Mouse (Mus musculus): ENCODE measurements at regions not wholly inside any gene's neighbourhood (a gene's known extent, or its start where the extent isn't known, plus 50 kb on each side); places are given as distances from the start of the nearest gene placed in this dataset.

- H3K4me3 ChIP-seq = no peak overlapping the region
- no peaks in the 10 kb centered on the region for H3K79me2 ChIP-seq (ENCODE audit: control insufficient read depth, insufficient read depth)
- no peaks in the 10 kb centered on the region for H3K36me3 ChIP-seq (ENCODE audit: control insufficient read depth, insufficient read depth)
- H3K27me3 ChIP-seq (ENCODE audit: control insufficient read depth, insufficient read depth, insufficient read length) = no peaks in the 10 kb centered on the region
- H3ac ChIP-seq (ENCODE audit: control insufficient read depth, insufficient read length) = no peak overlapping the region
- no peak overlapping the region for H3K4me2 ChIP-seq (ENCODE audit: low read depth)
- TF ChIP-seq MYOG (IDR thresholded peaks at IDR 0.05; ENCODE audit: control insufficient read depth in 1 of 3, insufficient read depth in 1 of 3, insufficient read length in 2 of 3, low read depth in 2 of 3) = no peak
- no peak for TF ChIP-seq E2F4 (IDR thresholded peaks at IDR 0.05; ENCODE audit: insufficient read depth)
- no peak for TF ChIP-seq CEBPB (IDR thresholded peaks at IDR 0.05; ENCODE audit: insufficient read depth, poor library complexity, severe bottlenecking)
- TF ChIP-seq SRF (IDR thresholded peaks at IDR 0.05; ENCODE audit: control insufficient read depth, insufficient read length, low read depth) = no peak
- TF ChIP-seq POLR2A (IDR thresholded peaks at IDR 0.05; ENCODE audit: insufficient read length, low read depth) = no peak
Measured at GRCm38 (mm10) chr4:30983611-30984010, 980.3 kb upstream of the Map3k7 start.

DNA sequence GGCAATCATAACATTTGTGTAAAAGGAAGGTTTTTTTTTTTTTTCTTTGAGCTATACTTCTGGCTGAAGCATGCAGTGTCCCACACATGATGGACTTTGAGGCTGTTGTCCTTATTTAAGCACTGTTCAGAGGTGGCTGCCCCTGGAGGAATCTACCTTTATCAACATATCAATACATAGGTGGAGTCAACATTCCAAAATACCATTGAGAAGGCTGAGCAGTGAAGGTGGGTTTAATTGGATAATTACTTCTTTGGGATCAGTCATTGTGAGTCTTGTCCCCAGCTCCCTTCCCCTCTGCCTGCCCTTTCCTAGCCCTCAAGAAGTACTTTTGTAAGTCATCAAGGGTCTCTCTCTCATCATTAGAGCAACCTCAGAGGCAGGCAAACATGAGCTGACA, 951.9 kb upstream of the Map3k7 start:
- H3K4me3 ChIP-seq = no peak overlapping the region
- H3ac ChIP-seq (ENCODE audit: control insufficient read depth, insufficient read length) = no peak overlapping the region
- no peaks in the 10 kb centered on the region for H3K27me3 ChIP-seq (ENCODE audit: control insufficient read depth, insufficient read depth, insufficient read length)
- TF ChIP-seq MYOD1 (IDR thresholded peaks at IDR 0.05; ENCODE audit: control insufficient read depth in 1 of 3, insufficient read length in 2 of 3, low read depth in 2 of 3) (no peak), TCF12 (IDR thresholded peaks at IDR 0.05; ENCODE audit: insufficient read depth, poor library complexity, severe bottlenecking) (no peak), USF1 (IDR thresholded peaks at IDR 0.05; ENCODE audit: low read depth) (no peak), SRF (IDR thresholded peaks at IDR 0.05; ENCODE audit: control insufficient read depth, insufficient read length, low read depth) (no peak), MAX (IDR thresholded peaks at IDR 0.05; ENCODE audit: low read depth) (no peak), POLR2A (IDR thresholded peaks at IDR 0.05; ENCODE audit: insufficient read length, low read depth) (no peak), E2F4 (IDR thresholded peaks at IDR 0.05; ENCODE audit: insufficient read depth) (no peak), MYOG (IDR thresholded peaks at IDR 0.05; ENCODE audit: control insufficient read depth in 1 of 3, insufficient read depth in 1 of 3, insufficient read length in 2 of 3, low read depth in 2 of 3) (no peak), REST (IDR thresholded peaks at IDR 0.05; ENCODE audit: insufficient read depth, insufficient read length) (no peak), POLR2AphosphoS2 (IDR thresholded peaks at IDR 0.05; ENCODE audit: insufficient read length, low read depth) (no peak), TCF3 (IDR thresholded peaks at IDR 0.05; ENCODE audit: insufficient read length, low read depth) (no peak)
- H3K4me2 ChIP-seq (ENCODE audit: low read depth) = no peak overlapping the region
- no peaks in the 10 kb centered on the region for H3K79me2 ChIP-seq (ENCODE audit: control insufficient read depth, insufficient read depth)
- H3K36me3 ChIP-seq (ENCODE audit: control insufficient read depth, insufficient read depth) = no peaks in the 10 kb centered on the region

DNA sequence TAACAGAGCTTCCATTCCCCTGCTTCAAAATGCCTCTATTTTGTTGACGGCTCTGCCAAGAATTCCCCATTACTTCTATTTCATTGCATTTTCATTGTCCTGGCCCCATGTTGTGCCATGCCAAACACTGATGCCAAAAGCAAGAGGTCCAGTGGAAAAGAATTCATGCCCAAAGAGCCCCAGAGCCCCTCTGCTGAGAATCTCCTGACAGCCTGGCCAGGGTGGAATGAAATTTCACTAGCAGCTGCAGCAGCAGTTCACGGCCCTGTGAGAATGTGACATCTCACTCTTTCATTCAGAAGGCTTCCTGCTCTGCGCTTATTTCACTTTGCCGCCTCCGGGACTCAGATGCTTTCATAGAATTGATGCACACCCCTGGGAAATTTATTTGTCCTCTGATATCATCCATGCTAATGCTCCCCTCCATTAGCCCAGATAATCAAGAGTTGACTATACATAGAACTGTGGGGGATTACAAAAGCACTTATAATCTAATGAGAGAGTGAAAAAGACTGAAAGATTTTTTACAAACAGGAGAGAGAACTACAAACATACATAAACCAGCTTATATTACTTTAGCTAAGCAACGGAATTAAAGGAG, 911.7 kb upstream of the Map3k7 start:
- H3K27me3 ChIP-seq (ENCODE audit: control insufficient read depth, insufficient read depth, insufficient read length) = no peaks in the 10 kb centered on the region
- H3K4me2 ChIP-seq (ENCODE audit: low read depth) = no peak overlapping the region
- H3K36me3 ChIP-seq (ENCODE audit: control insufficient read depth, insufficient read depth) = no peaks in the 10 kb centered on the region
- no peak overlapping the region for H3ac ChIP-seq (ENCODE audit: control insufficient read depth, insufficient read length)
- TF ChIP-seq TCF3 (IDR thresholded peaks at IDR 0.05; ENCODE audit: insufficient read length, low read depth) (no peak), USF1 (IDR thresholded peaks at IDR 0.05; ENCODE audit: low read depth) (no peak), POLR2AphosphoS2 (IDR thresholded peaks at IDR 0.05; ENCODE audit: insufficient read length, low read depth) (no peak), TCF12 (IDR thresholded peaks at IDR 0.05; ENCODE audit: insufficient read depth, poor library complexity, severe bottlenecking) (no peak), CEBPB (IDR thresholded peaks at IDR 0.05; ENCODE audit: insufficient read depth, poor library complexity, severe bottlenecking) (no peak), REST (IDR thresholded peaks at IDR 0.05; ENCODE audit: insufficient read depth, insufficient read length) (no peak), MYOD1 (IDR thresholded peaks at IDR 0.05; ENCODE audit: control insufficient read depth in 1 of 3, insufficient read length in 2 of 3, low read depth in 2 of 3) (no peak), MAX (IDR thresholded peaks at IDR 0.05; ENCODE audit: low read depth) (no peak), MYOG (IDR thresholded peaks at IDR 0.05; ENCODE audit: control insufficient read depth in 1 of 3, insufficient read depth in 1 of 3, insufficient read length in 2 of 3, low read depth in 2 of 3) (no peak), E2F4 (IDR thresholded peaks at IDR 0.05; ENCODE audit: insufficient read depth) (no peak), POLR2A (IDR thresholded peaks at IDR 0.05; ENCODE audit: insufficient read length, low read depth) (no peak), SRF (IDR thresholded peaks at IDR 0.05; ENCODE audit: control insufficient read depth, insufficient read length, low read depth) (no peak)
- no peaks in the 10 kb centered on the region for H3K79me2 ChIP-seq (ENCODE audit: control insufficient read depth, insufficient read depth)
- H3K4me3 ChIP-seq = no peak overlapping the region

- H3K79me2 ChIP-seq (ENCODE audit: control insufficient read depth, insufficient read depth) = no peaks in the 10 kb centered on the region
- H3ac ChIP-seq (ENCODE audit: control insufficient read depth, insufficient read length) = no peak overlapping the region
- H3K36me3 ChIP-seq (ENCODE audit: control insufficient read depth, insufficient read depth) = no peaks in the 10 kb centered on the region
- H3K27me3 ChIP-seq (ENCODE audit: control insufficient read depth, insufficient read depth, insufficient read length) = no peaks in the 10 kb centered on the region
- H3K4me3 ChIP-seq = no peak overlapping the region
- H3K4me2 ChIP-seq (ENCODE audit: low read depth) = no peak overlapping the region
- TF ChIP-seq MAX (IDR thresholded peaks at IDR 0.05; ENCODE audit: low read depth) = no peak
- TF ChIP-seq TCF3 (IDR thresholded peaks at IDR 0.05; ENCODE audit: insufficient read length, low read depth) = no peak
- TF ChIP-seq MYOG (IDR thresholded peaks at IDR 0.05; ENCODE audit: control insufficient read depth in 1 of 3, insufficient read depth in 1 of 3, insufficient read length in 2 of 3, low read depth in 2 of 3) = no peak
- no peak for TF ChIP-seq POLR2A (IDR thresholded peaks at IDR 0.05; ENCODE audit: insufficient read length, low read depth)
- no peak for TF ChIP-seq CEBPB (IDR thresholded peaks at IDR 0.05; ENCODE audit: insufficient read depth, poor library complexity, severe bottlenecking)
- no peak for TF ChIP-seq SRF (IDR thresholded peaks at IDR 0.05; ENCODE audit: control insufficient read depth, insufficient read length, low read depth)
- TF ChIP-seq TCF12 (IDR thresholded peaks at IDR 0.05; ENCODE audit: insufficient read depth, poor library complexity, severe bottlenecking) = no peak
- TF ChIP-seq MYOD1 (IDR thresholded peaks at IDR 0.05; ENCODE audit: control insufficient read depth in 1 of 3, insufficient read length in 2 of 3, low read depth in 2 of 3) = no peak
- no peak for TF ChIP-seq REST (IDR thresholded peaks at IDR 0.05; ENCODE audit: insufficient read depth, insufficient read length)
- no peak for TF ChIP-seq POLR2AphosphoS2 (IDR thresholded peaks at IDR 0.05; ENCODE audit: insufficient read length, low read depth)
- no peak for TF ChIP-seq E2F4 (IDR thresholded peaks at IDR 0.05; ENCODE audit: insufficient read depth)
- no peak for TF ChIP-seq USF1 (IDR thresholded peaks at IDR 0.05; ENCODE audit: low read depth)
Measured at GRCm38 (mm10) chr4:31076236-31076635, 887.7 kb upstream of the Map3k7 start.
